Mouse (Mus musculus) ES-E14 (cell line): ENCODE data around the gene Slc35d2.

Experiments
- HCFC1 ChIP-seq: IDR thresholded peaks from 2 replicates; pipeline ENCODE4 v1.6.1; 2012; ENCODE audit warnings: low read length, inconsistent platforms, borderline replicate concordance; ENCODE audit not compliant: insufficient read depth
- ZNF384 ChIP-seq: IDR thresholded peaks from 2 replicates; pipeline ENCODE4 v1.6.1; 2012; ENCODE audit warnings: low read depth, low read length, inconsistent platforms

DNA sequence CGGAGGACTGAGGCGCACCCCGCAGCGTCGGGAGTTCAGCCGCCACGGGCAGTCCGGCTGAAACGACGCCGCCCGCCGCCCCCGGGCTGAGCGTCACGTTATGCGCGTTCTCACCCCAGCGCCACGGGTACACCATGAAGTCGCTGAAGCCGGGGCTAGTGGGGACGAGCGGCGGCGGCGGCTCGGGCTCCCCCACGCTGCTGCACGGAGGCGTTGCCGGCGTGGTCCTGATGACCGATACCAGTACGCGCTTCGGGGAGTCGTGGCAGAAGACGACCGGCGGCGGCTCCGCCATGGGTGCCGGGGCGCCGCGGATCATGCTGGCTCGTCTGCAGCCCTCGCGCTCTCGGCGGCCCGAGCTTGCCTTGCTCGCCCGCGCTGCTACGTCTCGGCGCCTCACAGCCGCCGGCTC lies 23.5 kb upstream of the Slc35d2 start:
- TF ChIP-seq ZNF384 (no peak), HCFC1 (no peak)
